Mouse (Mus musculus): ENCODE measurements at regions not wholly inside any gene's neighbourhood (a gene's known extent, or its start where the extent isn't known, plus 50 kb on each side); places are given as distances from the start of the nearest gene placed in this dataset.

GRCm38 (mm10) chr3:58311104-58311685 lies 103.3 kb upstream of the Tsc22d2 start:
- DNase-seq (ENCODE audit: low spot score) = no peak

DNA sequence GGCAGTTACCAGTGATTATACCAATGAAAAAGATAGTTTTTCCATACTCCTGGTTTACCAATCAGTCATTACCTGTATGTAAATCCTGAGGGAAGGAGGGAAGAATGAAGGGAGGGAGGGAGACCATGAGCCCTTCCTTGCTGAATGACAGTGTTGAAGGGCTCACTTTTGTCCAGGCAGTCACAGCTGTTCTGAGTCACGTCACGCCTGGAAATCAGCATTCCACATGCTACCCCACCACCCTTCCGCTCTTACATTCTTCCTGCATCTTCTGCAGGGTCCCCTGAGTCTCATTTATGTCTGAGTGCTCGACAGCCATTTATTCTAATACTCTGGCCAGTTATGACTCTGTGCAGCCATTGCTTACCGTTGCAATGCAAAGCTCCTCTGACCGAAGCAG lies 101.9 kb upstream of the Tsc22d2 start:
- DNase-seq (ENCODE audit: low spot score) = no peak

DNA sequence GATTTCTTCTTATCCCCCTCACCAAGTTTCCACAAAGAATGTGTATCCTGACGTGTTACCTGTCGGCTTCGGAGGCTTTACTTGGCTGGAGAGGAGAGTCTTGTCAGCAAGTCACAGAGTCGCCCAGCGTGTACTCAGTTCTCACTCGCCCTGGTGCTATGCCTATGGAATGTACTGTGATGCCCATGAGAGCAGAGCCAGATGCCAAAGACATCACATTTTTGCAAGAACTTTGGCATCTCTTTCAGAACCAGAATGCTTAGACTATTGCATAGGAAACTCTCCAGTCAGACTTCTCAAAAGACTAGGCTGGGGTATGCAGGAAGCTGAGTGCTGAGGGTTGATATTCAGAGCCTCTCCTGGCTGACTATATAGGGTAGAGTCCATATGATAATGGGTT lies 99.3 kb upstream of the Tsc22d2 start:
- DNase-seq (ENCODE audit: low spot score) = no peak

GRCm38 (mm10) chr3:58317240-58317639 lies 97.3 kb upstream of the Tsc22d2 start:
- no peak for DNase-seq (ENCODE audit: low spot score)

- no peak for DNase-seq (ENCODE audit: low spot score)
Observed at GRCm38 (mm10) chr3:58318756-58319155, 95.8 kb upstream of the Tsc22d2 start.

DNA sequence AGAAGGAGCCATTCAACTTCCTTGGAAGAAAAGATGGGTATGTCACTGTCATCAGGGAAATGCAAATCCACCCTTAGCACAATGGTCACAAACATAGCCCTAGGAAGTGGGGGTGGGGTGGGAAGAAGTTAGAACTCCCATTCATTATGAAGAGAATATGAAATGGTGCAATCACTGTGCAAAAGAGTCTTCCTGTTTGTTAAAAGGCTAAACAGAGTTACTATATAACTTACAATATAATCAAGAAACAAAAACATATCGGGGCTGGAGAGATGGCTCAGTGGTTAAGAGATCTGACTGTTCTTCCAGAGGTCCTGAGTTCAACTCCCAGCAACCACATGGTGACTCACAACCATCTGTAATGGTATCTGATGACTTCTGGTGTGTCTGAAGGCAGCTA lies 95.1 kb upstream of the Tsc22d2 start:
- no peak for DNase-seq (ENCODE audit: low spot score)

- no peak for DNase-seq (ENCODE audit: low spot score)
Observed at GRCm38 (mm10) chr3:58320812-58321211, 93.7 kb upstream of the Tsc22d2 start.

- DNase-seq (ENCODE audit: low spot score) = no peak
Observed at GRCm38 (mm10) chr3:58322322-58322721, 92.2 kb upstream of the Tsc22d2 start.

GRCm38 (mm10) chr3:58327721-58328120 lies 86.8 kb upstream of the Tsc22d2 start:
- no peak for DNase-seq (ENCODE audit: low spot score)

GRCm38 (mm10) chr3:58330186-58330585 lies 84.3 kb upstream of the Tsc22d2 start:
- DNase-seq (ENCODE audit: low spot score) = no peak

DNA sequence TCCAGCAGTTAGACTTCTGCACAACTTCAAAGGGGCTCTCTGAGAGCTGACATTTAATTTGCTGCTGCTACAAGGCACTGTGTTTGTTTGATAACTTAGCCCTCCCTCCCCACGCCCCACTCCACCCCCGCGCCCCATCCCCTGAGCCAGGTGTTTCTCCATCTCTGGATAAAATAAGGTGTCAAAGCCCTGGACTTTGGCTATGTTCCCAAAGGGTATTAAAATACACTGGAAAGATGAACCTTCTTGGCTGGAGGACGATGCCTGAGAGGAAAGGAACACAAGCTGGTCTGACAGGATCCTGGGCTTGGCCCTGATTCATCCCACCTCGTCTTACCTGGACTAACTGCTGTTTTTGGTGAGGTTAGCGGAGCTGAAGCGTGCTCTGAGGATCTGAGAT lies 80.5 kb upstream of the Tsc22d2 start:
- no peak for DNase-seq (ENCODE audit: low spot score)

DNA sequence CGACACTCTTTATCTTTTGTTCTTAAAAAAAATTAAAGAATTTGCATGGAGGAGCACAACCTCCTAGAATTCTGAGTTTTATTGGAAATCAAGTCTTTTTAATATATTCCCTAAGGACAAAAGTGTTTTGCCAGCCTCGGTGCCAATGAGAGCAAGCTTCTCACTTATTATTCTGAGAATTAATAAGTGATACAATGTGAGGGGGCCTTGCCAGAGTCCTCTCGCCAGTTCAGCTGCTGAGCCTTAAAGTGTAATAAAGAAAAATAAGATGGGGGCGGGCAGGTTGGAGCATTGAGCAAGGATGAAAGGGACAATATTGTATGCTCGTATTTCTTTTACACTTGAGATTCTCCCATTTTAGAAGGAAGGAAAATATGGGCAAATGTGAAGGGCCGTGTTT lies 79.2 kb upstream of the Tsc22d2 start:
- no peak for DNase-seq (ENCODE audit: low spot score)

GRCm38 (mm10) chr3:58336135-58336534 lies 78.4 kb upstream of the Tsc22d2 start:
- no peak for DNase-seq (ENCODE audit: low spot score)

DNA sequence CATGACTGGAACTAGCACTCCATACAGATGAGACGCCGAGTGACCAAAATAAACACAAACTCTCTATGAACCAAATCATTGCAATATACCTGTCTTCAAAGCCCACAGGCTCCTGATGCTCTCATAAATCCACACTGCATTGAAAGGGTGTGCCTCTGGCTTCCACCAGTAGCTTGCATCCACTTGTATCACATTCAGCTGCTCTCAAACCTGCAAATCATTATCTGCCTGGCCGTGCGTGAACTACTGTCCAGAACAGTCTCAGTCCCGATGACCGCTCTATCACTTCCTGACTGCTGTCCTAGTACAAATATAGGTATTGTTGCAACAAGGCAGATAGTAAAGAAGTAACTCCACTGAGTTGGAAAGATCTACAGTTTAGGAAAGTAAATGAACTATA lies 77.9 kb upstream of the Tsc22d2 start:
- DNase-seq (ENCODE audit: low spot score) = no peak

DNA sequence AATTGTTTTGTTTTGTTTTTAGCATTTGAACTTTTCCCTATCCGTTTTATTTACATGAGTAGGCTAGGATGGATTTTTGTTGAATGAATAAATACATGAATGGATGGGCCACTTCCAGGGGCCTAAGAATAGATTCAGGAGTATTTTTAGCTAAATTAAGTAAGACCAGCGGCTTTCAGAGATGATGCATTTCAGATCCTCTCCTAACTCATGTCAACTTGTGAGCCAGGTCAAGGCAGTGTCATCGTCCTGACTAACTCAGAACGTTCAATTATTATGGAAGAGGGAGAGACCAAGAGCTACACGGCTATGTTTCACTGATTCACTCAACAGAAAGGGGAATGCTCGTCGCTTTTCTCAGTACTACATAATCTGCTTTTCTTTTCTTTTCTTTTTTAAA lies 75.5 kb upstream of the Tsc22d2 start:
- no peak for DNase-seq (ENCODE audit: low spot score)

DNA sequence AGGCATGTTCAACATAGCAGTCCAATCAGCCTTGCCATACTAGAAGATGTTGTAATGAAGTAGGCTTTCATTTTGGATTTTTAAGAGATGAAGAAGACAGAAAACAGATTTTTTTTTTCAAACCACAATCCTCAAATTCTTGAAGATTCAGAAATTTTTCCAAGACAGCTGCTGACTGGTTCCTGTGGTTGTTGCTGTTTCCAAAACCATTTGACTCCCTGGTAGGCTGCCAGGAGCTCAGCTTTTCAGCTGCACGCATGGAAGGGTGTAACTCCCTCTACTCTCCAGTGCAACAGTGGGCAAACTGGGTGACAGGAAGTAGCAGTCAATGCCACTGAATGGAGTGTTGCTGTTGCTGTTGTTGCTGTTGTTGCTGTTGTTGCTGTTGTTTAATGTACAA lies 72.4 kb upstream of the Tsc22d2 start:
- DNase-seq (ENCODE audit: low spot score) = no peak

DNA sequence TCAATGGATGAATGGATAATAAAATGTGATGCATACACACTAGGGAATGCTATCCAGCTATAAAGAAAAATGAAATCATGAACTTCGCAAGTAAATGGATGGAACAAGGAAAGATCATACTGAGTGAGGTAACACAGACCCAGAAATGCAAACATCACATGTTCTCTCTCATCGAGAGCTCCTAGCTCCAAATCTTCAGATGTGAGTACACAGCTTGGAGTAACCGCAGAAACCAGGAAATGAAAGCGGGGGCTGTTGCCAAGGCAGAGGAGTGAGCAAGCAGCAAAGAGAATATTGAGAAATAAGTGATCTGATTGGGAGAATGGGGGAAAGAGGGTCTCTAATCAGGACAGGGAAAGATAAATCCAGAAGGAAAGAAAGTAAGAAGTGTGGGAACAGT lies 52.0 kb upstream of the Tsc22d2 start:
- no peak for DNase-seq (ENCODE audit: low spot score)

GRCm38 (mm10) chr3:58364526-58364925 lies 50.0 kb upstream of the Tsc22d2 start:
- no peak for DNase-seq (ENCODE audit: low spot score)

All from spleen, adult 12 weeks (tissue).